Mouse (Mus musculus) right cerebral cortex, adult 18-20 months (tissue): ENCODE data around the gene Pak1ip1.
"Not testable (repeated sequence)": the region's sequence is repeated elsewhere in the genome, so short reads cannot be mapped to it uniquely, and the experiment has no call there.

Source experiments
- DNase-seq: peaks from one replicate; pipeline ENCODE4 v3.0.0; 2022; ENCODE audit warnings: mixed read lengths

Gene Pak1ip1

DNA sequence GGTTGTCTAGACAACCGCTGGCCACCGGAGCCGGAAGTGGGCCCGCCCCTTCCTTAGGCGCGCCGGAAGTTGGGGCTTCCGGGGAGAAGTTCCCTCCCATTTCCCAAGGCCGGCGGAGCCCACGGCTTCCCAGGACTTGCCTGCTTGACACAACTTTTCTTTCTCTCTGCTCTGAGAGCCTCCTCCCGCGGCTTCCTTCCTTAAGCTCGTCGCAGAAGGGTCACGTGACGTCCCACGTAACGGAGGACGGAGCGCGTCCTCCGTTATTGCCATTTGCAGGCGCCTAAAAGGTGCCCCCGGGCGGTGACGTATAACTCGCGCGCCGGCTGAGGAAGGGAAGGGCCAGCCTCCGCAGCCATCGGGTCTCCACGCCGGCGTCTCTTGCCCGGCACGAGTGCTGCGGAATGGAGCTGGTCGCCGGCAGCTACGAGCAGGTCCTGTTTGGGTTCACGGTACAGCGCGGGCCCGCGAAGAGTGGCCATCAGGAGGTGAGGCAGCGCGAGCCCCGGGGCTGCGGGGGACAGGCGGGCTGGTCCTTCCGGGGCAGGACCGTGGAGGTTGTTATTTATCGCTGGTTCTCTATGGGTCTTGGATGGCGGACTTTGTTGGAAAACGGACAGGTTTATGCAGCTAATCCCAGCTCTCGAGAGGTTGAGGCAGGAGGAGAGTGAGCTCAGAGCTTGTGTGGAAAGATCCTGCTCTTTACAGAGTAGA is at the start of gene Pak1ip1:
TSS of gene Pak1ip1 (plus strand) at position 98 of the 714 bp plus-strand sequence.
- peak; percentile 94 for DNase-seq

DNA sequence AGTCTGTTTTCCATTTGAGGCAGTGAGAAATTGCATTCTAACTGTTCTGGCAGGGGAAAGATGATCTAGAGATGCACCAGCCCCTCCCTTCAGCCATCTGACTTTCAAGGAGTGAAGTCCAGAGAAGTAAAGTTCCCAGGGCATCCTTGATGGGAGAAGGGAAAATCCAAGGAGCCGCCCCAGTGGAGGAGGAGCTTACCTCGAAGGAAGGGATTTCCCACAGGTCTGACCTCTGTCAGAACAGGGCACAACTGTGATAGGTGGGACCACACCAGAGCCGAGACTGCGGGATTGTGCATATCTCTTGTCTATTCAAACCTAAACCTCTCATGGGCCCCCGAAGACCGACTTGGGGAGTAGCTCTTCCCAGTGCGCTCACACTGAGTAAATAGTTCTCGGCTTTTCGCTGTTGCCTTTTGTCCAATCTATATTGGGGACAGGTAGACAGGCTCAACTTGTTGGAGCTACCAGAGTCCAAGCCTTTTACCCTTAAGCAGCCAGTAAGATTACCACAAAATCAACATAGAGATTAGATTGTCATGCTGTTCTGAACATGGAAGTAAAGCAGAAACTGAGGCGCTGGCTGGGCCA is 49.3 kb upstream of the Pak1ip1 start:
- no peak for DNase-seq

DNA sequence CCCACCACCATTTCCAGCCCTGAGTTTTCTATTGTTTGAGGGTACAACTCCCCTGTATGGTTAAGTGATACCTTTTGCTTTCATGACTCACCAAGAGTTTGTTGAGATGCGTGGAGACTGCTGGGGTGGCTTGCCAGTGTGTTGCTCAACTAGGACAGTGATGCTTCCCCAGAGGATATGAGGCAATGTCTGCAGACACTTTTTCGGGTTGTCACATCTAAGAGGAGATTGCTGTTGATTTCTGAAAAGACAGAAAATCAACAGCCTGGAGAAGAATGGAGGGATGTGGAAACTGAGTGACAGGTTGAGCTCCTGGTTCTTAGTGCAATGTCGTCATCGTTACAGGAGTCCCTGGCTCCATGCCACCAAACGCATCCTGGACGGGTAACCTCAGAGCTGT is 47.6 kb upstream of the Pak1ip1 start:
- peak; percentile 7 for DNase-seq

DNA sequence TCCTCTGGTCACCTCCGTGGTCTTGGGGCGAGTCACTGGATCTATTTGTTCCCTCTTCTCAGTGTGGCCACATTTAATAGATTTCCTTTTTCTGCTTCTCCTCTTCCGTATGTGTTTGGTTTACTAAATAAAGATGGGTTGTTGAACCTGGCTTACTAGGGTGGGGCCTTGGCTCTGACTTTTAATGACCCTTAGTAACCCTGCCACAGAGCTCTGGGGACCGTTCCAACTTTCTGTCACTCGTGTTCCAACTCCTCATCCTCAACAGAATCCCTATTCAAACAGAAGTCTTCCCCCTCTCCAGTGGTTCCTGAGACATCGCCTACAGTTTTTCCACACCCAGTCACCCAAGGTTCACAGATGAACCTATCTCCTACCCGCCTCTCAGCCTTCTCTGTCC is 45.0 kb upstream of the Pak1ip1 start:
- DNase-seq: no peak

DNA sequence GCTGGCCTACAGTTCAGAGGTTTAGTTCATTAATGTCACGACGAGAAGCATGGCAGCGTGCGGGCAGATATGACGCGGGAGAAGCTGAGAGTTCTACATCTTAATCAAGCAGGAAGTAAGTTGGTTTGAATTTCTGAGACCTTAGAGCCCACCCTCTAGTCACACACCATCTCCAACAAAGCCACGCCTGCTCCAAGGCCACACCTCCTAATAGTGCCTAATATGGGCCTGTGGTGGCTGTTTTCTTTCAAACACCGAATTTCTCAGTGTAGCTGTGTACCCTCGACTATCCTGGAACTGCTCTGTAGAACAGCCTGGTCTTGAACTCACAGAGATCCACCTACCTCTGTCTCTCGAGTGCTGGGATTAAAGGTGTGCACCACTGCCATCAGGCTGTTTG is 33.2 kb upstream of the Pak1ip1 start:
- no peak for DNase-seq

DNA sequence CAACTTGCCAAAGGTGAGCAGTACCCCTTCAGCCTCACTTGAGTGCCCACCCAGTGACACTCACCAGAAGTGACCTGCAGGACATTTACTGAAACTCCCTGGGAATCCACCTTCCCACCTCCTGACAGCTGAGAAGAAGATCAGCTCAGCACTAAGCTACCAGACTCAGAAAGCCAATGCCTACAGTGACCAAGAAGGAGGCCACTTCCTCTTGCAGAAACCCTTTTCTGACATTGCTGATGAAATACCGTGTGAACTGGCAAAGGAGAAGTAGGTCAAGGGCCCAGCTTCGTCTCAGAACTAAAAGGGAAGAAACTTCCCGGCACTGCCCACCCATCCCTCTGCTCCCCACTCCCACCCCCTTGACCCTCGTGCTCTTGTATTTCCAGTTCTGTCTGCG is 32.3 kb upstream of the Pak1ip1 start:
- DNase-seq: no peak

DNA sequence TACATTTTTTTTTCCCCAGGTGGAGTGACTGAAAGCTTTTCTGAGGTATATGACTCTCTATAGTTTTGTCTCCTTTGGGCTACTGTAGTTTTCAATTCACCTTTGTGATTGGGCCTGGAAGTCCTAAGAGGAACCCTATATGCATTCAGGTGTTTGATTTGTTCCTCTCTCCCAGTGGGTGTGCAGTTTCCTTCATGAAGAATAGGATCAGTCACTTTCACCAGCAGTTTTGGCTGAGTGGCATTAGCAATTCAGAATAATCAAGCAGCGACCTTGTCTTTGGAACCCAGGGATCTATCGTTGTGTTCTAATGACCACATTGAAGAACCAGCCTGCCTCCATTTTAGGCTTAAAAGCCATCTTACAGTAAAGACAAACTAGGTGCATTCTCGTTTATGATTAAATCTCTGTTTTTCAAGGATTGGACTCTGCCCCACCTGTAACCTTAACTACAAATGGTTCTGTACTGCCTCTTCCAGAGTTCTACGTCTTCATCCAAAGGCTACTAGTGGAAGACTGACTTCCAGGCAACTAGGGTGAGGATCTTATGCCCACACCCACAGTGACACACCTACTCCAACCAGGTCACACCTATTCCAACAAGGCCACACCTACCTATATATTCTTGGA is 30.9 kb upstream of the Pak1ip1 start:
- DNase-seq: no peak

DNA sequence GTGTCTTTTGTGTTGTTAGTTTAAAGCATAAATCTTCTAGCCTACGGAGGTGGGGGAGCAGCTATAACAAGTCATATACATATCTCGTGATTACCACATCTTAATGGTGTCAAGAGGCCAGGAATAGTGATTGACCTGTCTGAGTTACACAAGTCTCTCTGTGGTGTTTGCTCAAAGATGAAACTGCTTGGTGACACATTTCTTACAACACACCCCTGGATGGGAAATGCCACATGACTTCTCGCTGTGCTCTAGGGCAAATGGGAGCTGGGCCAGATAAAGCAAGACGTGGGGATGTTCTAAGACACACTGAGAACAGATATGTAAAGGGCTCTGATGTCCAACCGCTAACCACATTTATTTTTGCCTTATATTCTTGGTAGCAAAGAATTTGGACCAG is 29.6 kb upstream of the Pak1ip1 start:
- DNase-seq: no peak

DNA sequence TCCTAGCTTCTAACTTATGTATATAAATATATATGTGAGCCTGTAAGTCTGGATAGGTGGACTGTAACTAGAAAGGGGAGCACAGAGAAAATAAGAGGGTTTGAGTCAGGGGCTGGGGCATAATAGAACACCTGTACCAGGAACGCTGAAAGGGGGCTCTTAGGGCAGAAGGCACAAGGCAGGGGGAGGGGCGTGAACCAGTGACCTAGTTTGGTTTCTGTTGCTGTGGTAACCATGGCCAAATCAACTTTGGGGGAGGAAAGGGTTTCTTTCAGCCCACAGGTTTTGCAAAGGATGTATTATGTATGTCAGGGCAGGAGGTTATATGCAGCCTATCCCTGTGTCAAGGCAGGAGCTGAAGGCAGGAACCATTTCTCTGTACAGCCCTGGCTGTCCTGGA is 29.0 kb upstream of the Pak1ip1 start:
- no peak for DNase-seq

DNA sequence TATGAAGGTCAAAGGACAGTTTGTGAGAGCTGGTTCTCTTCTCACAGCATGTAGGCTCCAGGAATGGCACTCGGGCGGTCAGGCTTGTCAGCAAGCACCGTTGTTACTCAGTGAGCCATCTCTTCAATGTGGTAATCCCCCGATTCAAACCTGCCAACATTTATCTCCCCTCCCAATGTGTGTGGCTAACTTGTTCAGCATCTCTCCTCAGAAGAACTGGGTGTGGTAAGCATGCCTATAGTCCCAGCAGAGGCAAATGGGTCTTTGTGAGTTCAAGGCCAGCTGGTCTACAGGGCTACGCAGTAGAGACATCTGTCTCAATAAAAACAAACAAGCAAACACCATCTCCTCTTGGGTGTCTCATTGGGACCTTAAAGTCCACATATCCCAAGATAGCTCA is 27.8 kb upstream of the Pak1ip1 start:
- no peak for DNase-seq

DNA sequence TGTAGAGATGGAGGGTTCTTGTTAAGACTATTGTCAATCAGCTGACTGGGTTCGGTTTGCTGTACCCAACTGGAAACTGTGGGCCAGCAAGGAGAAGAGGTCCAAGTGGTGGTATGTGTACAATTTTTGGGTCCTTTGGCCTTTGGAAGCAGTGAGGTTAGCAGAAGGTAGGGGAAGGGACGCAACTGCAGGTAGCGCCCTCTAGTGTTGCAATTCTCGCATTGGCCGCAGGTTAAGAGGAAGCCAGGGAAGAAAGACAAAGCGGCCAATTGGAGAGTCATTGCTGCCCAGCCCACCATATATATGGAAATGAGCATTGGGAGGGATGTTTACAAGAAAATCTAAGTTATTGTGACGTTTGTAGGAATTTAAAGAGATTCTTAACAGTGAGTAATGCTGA is 23.2 kb upstream of the Pak1ip1 start:
- DNase-seq: peak; percentile 33

DNA sequence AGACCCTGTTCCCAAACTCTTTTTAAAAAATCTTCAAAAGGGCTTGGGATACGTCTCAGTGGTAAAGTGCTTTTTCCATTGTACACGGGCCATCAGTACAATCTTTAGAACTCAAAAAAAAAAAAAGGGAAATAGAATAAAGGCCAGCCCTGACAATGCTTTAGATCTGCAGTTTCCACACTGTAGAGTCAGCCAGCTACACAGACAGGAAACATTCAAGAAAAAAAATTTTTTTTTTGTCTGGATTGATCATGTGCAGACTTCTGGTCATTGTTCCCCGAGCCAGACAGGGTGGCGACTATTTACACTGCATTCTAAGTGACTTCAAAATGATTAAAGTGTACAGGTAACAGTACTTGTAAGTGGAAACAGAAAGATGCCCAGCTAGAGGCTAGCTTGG is 22.2 kb upstream of the Pak1ip1 start:
- no peak for DNase-seq

DNA sequence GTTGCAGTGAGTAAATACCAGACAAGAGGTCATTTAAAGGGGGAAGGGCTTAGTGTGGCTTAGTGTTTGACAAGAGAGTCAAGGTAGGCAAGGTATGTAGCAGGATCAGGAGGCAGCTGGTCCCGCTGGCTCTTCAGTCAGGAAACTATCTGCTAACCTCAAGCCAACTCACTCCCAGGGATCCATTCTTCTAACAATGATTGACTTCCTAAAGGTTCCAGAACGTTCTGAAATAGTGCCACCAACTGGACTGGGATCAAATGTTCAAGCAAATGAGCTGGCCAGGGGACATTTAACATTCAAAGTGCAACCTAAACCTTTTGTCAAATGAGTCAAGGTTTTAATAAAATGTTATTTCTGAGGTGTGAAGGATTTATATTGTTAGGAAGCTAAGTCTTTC is 21.5 kb upstream of the Pak1ip1 start:
- no peak for DNase-seq

DNA sequence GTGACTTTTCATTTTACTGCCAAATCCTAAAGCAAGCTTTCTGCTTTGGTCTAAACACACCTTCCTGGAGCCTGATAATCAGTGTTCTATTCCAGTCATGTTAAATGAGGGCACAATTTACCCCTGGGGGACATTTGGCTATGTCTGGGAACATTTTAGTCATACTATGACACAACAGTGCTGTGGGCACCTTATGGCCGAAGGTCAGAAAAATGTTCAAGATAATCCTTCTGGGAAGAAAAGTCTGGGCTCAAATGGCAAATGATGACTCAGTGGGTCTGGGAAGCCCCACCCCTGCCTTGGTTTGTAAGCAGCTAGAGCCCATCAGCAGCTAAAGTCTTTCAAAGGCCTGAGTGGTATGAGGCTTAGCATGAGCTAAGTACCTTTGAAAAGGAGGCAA is 18.1 kb upstream of the Pak1ip1 start:
- no peak for DNase-seq

DNA sequence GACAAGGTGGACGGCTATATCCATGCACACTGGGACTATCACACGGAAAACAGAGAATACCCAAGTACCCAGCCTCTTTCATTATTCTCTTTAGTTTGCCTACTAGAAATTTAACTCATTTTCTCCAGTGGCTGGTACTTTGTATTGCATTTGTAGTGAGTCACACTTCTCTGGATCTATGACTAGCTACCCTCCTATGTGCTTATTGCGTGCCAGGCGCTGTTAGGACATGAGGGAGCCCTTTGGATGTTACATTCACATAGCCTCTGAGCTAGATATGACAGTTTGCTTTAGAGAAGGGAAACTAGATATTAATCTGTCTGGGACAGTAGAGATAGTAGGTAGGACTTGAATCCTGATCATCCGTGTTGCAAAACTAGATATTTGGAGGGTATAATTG is 14.7 kb upstream of the Pak1ip1 start:
- DNase-seq: no peak

DNA sequence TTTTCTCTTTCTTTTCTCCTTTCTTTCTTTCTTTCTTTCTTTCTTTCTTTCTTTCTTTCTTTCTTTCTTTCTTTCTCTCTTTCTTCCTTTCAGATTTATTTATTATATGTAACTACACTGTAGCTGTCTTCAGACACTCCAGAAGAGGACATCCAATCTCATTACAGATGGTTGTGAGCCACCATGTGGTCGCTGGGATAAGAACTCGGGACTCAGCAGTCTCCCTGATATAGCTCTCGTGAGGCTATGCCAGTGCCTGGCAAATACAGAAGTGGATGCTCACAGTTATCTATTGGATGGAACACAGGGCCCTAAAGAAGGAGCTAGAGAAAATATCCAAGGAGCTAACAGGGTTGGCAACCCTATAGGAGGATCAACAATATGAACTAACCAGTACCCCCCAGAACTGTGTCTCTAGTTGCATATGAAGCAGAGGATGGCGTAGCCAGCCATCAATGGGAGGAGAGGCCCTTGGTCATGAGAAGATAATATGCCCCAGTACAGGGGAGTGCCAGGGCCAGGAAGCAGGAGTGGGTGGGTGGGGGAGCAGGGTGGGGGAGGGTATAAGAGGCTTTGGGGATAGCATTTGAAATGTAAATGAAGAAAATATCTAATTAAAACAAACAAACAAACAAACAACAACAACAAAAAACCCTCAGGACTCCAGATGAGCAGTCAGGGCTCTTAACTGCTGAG is 13.1 kb upstream of the Pak1ip1 start:
- not testable (repeated sequence) for DNase-seq

DNA sequence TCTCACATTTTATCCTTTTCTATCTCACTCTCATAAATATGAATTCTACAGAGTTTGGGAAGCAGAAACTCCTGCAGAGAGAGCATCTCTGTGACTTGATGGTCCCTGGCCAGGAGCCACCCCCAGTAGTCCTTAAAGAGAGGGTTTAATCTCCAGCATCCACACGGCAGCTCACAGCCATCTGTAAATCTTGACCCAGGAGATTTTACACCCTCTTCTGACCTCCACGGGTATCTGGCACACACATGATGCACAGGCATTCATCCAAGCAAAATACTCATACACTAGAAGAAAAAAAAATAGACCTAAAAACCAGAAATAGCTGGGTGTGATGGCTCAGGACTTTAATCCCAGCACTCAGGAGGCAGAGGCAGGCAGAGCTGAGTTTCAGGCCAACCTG is 12.4 kb upstream of the Pak1ip1 start:
- no peak for DNase-seq

DNA sequence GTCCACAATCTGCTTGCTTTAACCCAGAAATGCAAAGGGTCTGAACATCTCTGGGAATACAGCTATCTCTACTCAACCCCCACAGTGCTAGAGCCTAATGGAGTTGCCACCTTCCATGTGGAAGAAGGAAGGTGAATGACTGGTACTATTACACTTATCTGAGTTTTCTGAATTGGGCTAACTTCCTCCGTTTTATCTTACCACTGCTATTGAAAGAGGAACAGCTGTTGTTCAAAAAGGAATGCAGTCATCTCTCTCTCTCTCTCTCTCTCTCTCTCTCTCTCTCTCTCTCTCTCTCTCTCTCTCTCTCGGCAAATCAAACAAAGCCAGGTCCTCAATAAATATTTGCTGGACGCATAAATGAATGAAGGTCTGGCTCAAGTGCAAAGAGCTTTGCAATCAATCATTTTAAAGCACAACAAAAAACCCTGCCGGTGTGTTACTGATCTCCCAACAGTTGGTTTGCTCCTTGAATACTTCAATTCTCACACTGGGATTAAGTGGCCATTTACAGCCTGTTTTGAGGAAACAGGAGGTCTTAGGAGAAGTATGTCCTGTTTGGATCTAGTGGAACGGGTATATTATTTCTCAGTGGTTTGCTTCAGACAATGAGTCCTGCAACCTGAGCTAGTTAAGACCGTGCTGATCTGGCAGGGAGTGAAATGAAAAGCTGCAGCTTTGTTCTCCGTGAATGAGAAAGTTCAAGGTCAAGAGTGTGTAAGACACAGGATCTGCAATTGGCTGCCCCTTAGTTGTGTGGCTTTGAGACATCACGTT is 6.1 kb upstream of the Pak1ip1 start:
- no peak for DNase-seq

DNA sequence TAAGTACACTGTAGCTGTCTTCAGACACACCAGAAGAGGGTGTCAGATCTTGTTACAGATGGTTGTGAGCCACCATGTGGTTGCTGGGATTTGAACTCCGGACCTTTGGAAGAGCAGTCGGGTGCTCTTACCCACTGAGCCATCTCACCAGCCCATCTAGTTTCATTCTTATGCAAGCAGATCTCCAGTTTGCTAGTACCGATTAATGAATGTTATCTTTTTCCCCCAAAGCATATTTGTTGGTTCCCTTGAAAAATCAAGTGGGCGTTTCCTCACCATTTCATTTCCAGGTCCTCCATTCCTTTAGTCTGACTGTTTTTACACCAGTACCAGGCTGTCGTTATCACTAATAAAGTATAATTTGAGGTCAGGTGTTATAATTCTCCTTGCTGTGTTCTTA is 2.3 kb upstream of the Pak1ip1 start:
- not testable (repeated sequence) for DNase-seq

DNA sequence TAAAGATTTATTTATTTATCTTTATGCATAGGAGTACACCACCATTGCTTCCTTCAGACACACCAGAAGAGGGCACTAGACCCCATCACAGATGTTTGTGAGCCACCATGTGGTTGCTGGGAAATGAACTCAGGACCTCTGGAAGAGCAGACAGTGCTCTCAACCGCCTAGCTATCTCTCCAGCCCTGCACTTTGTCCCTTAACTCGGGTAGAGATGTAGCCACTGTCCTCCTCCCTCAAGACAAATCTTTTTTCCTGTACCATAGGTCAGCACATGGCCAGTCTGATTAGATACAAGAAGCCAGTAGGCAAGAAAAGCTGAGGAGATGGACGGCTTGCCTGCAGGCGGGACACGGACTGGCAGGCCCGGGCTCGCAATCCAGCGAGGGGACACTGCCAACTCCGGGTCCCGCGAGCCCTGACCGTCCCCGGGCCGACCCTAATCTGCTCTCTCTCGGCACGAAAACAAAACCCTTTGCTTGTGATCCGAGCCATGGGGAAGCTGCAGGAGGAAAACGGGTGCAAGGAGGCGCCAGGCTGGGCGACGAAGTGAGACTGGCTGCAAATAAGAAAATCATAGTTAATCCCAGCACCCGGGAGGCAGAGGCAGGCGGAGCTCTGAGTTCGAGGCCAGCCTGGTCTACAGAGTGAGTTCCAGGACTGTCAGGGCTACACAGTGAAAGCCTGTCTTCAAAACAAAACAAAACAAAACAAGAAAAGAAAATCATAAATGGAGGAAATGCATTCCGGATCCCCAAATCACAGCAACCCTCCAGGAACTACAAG is 490 bp upstream of the Pak1ip1 start:
- peak; percentile 17 for DNase-seq

DNA sequence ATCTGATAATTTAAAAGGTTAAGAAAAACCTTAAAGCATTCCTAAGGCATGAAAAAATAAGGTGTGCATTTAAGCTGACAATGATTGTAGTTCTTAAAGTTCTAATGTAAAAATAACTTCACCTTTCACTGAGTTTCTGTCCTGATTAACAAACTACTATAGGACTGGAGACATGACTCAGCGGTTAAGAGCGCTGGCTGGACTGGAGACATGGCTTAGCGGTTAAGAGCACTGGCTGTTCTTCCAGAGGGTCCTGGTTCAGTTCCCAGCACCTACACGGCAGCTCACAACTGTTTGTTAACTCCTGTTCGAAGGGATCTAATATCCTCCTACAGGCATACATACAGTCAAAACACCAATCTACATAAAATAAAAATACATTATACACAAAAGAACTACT is 1.2 kb downstream of the Pak1ip1 start:
- no peak for DNase-seq

DNA sequence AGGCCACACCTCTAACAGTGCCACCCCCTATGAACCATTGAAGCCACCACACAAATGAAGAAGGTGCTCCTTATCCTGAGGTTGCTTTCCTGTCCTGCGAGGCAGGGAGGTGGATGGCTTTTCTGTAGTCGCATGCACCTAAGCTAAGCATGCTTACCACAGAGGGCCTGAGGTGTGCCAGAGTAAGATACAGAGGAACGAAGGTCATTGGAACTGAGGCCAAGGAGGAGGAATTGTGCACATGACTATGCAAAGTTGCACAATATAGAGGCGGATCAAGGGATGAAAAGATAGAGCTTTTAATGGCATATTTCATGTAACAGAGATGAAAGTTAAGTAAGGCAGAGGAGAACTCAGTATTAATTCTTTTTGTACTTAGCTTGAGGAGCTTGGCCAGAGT is 5.4 kb downstream of the Pak1ip1 start:
- DNase-seq: no peak
